Mouse (Mus musculus) neural tube, embryonic 13.5 days (tissue): ENCODE measurements at regions not wholly inside any gene's neighbourhood (a gene's known extent, or its start where the extent isn't known, plus 50 kb on each side); places are given as distances from the start of the nearest gene placed in this dataset. TPM values are rescaled to one million over a fixed set of nuclear protein-coding genes. Genes with fewer than 3 reads are reported as not detected.

Experiments
- microRNA-seq: library from miRNA; unstranded; fragments of <30 nt; microRNA quantifications from one replicate; pipeline ENCODE4, GENCODE M21; 2016

Small RNA genes in the stretch of these regions (microRNA-seq; reads per million reads assigned to microRNA genes)
- gene Gm23416: not detected
